Mouse (Mus musculus): ENCODE results near the gene Gm4767. TPM values are rescaled to one million over a fixed set of nuclear protein-coding genes. Genes with fewer than 3 reads are reported as not detected.
"Not testable (repeated sequence)": the region's sequence is repeated elsewhere in the genome, so short reads cannot be mapped to it uniquely, and the experiment has no call there.

The Gm4767 gene
- polyA plus RNA-seq (2012; rRNA removed) = 0.11 TPM in 1 of 2 replicates, not detected in the other

GRCm38 (mm10) chr10:81811899-81812298 is at the start of gene Gm4767:
Gene Gm4767 (plus strand): TSS chr10:81812186.
- H3K27me3 ChIP-seq (ENCODE audit: control insufficient read depth, insufficient read depth, low read length); H3K27ac ChIP-seq (ENCODE audit: control insufficient read depth, insufficient read depth, low read depth, low read length); H3K4me1 ChIP-seq (ENCODE audit: control insufficient read depth, insufficient read depth, low read length); H3K36me3 ChIP-seq (ENCODE audit: control insufficient read depth, insufficient read depth, low read length): not testable (repeated sequence)
- peak within 1 kb of the TSS; percentile 47 for H3K4me3 ChIP-seq (ENCODE audit: control insufficient read depth, low read depth, low read length)

GRCm38 (mm10) chr10:81770506-81771403 is 41.2 kb upstream of the Gm4767 start, which contains the start of gene Gm3055:
Gene Gm3055 (minus strand): TSS chr10:81771161.
- not testable (repeated sequence) for H3K4me1 ChIP-seq (ENCODE audit: control insufficient read depth, insufficient read depth, low read length); H3K27ac ChIP-seq (ENCODE audit: control insufficient read depth, insufficient read depth, low read depth, low read length); H3K36me3 ChIP-seq (ENCODE audit: control insufficient read depth, insufficient read depth, low read length); H3K4me3 ChIP-seq (ENCODE audit: control insufficient read depth, low read depth, low read length); H3K27me3 ChIP-seq (ENCODE audit: control insufficient read depth, insufficient read depth, low read length)

GRCm38 (mm10) chr10:81771404-81771777 is 40.6 kb upstream of the Gm4767 start:
- not testable (repeated sequence) for H3K4me1 ChIP-seq (ENCODE audit: control insufficient read depth, insufficient read depth, low read length); H3K4me3 ChIP-seq (ENCODE audit: control insufficient read depth, low read depth, low read length); H3K27ac ChIP-seq (ENCODE audit: control insufficient read depth, insufficient read depth, low read depth, low read length); H3K36me3 ChIP-seq (ENCODE audit: control insufficient read depth, insufficient read depth, low read length); H3K27me3 ChIP-seq (ENCODE audit: control insufficient read depth, insufficient read depth, low read length)

GRCm38 (mm10) chr10:81846219-81846618 is 34.2 kb downstream of the Gm4767 start:
- not testable (repeated sequence) for H3K4me3 ChIP-seq (ENCODE audit: control insufficient read depth, low read depth, low read length); H3K27ac ChIP-seq (ENCODE audit: control insufficient read depth, insufficient read depth, low read depth, low read length); H3K4me1 ChIP-seq (ENCODE audit: control insufficient read depth, insufficient read depth, low read length); H3K27me3 ChIP-seq (ENCODE audit: control insufficient read depth, insufficient read depth, low read length); H3K36me3 ChIP-seq (ENCODE audit: control insufficient read depth, insufficient read depth, low read length)

- H3K4me3 ChIP-seq (ENCODE audit: control insufficient read depth, low read depth, low read length) = peak within 1 kb of the TSS; percentile 29; the same call in 1 of the 2 replicates
- H3K27me3 ChIP-seq (ENCODE audit: control insufficient read depth, insufficient read depth, low read length); H3K4me1 ChIP-seq (ENCODE audit: control insufficient read depth, insufficient read depth, low read length); H3K27ac ChIP-seq (ENCODE audit: control insufficient read depth, insufficient read depth, low read depth, low read length); H3K36me3 ChIP-seq (ENCODE audit: control insufficient read depth, insufficient read depth, low read length): not testable (repeated sequence)
Observed at GRCm38 (mm10) chr10:81863409-81864407, 51.7 kb downstream of the Gm4767 start, which contains the start of gene Gm32687. Gene Gm32687 (plus strand): TSS chr10:81863934.

Other genes with a start within 250 kb of the Gm4767 start
- gene Tle2, start 237.6 kb upstream of the Gm4767 start, polyA plus RNA-seq (2012; rRNA removed) = 19.0 and 22.1 TPM in 2 replicates
- 16.5 and 16.9 TPM in 2 replicates for gene Tle6, start 211.1 kb upstream of the Gm4767 start, polyA plus RNA-seq (2012; rRNA removed)
- gene BC025920, start 205.9 kb upstream of the Gm4767 start, polyA plus RNA-seq (2012; rRNA removed) = 0.47 and 0.68 TPM in 2 replicates
- gene Sirt6, start 184.4 kb upstream of the Gm4767 start, polyA plus RNA-seq (2012; rRNA removed) = 6.7 and 7.2 TPM in 2 replicates
- gene Ankrd24, start 183.6 kb upstream of the Gm4767 start, polyA plus RNA-seq (2012; rRNA removed) = 17.3 and 20.4 TPM in 2 replicates
- 0.34 and 0.48 TPM in 2 replicates for gene Gm10778, start 163.1 kb upstream of the Gm4767 start, polyA plus RNA-seq (2012; rRNA removed)
- 0.79 and 1.9 TPM in 2 replicates for gene Zfp433, start 107.4 kb upstream of the Gm4767 start, polyA plus RNA-seq (2012; rRNA removed)
- 0.91 and 1.2 TPM in 2 replicates for gene Gm3055, start 41.0 kb upstream of the Gm4767 start, polyA plus RNA-seq (2012; rRNA removed)
- 0.53 and 0.65 TPM in 2 replicates for gene Gm32687, start 51.7 kb downstream of the Gm4767 start, polyA plus RNA-seq (2012; rRNA removed)
- gene Zfp781, start 118.3 kb downstream of the Gm4767 start, polyA plus RNA-seq (2012; rRNA removed) = 0.08 TPM in 1 of 2 replicates, not detected in the other
- gene Zfp873, start 235.9 kb downstream of the Gm4767 start, polyA plus RNA-seq (2012; rRNA removed) = 0.20 and 0.40 TPM in 2 replicates

Data from testis, adult 2 months (tissue).